Mouse (Mus musculus) limb, embryonic 12.5 days (tissue): Measurements from ENCODE around the gene Tnrc6a. TPM values are rescaled to one million over a fixed set of nuclear protein-coding genes. Genes with fewer than 3 reads are reported as not detected.

Source experiments
- ATAC-seq: fragments of 200-750 bp; cut with Nextera tagmentation; 2 replicates; pipeline ENCODE4 v1.8.0; 2017; ENCODE audit warnings: low read depth, moderate TSS enrichment; ENCODE audit not compliant: insufficient number of reproducible peaks, insufficient read depth, low FRiP score, low TSS enrichment
- H3K27ac ChIP-seq: fragments of 300-500 bp; sonication (generic); 2 replicates; pipeline ENCODE4 v1.5.1; 2016; ENCODE audit warnings: mild to moderate bottlenecking, moderate library complexity
- H3K27me3 ChIP-seq: fragments of 300-500 bp; sonication (generic); 2 replicates; pipeline ENCODE4 v1.6.1; 2016; ENCODE audit warnings: mild to moderate bottlenecking, moderate library complexity
- H3K36me3 ChIP-seq: fragments of 300-500 bp; sonication (generic); 2 replicates; pipeline ENCODE4 v1.6.1; 2016; ENCODE audit warnings: mild to moderate bottlenecking, moderate library complexity
- H3K4me1 ChIP-seq: fragments of 300-500 bp; sonication (generic); replicated peaks from 2 replicates; pipeline ENCODE4 v1.6.1; 2016
- H3K4me2 ChIP-seq: fragments of 300-500 bp; sonication (generic); 2 replicates; pipeline ENCODE4 v1.6.1; 2016; ENCODE audit warnings: mild to moderate bottlenecking, moderate library complexity
- H3K4me3 ChIP-seq: fragments of 300-500 bp; sonication (generic); replicated peaks from 2 replicates; pipeline ENCODE4 v1.5.1; 2016; ENCODE audit warnings: mild to moderate bottlenecking
- H3K9ac ChIP-seq: fragments of 300-500 bp; sonication (generic); replicated peaks from 2 replicates; pipeline ENCODE4 v1.6.1; 2016; ENCODE audit warnings: mild to moderate bottlenecking, moderate library complexity
- H3K9me3 ChIP-seq: fragments of 300-500 bp; sonication (generic); 2 replicates; pipeline ENCODE4 v1.6.1; 2016; ENCODE audit warnings: mild to moderate bottlenecking, moderate library complexity
- WGBS: fragments of 180-500 bp; shearing (Covaris S2); methylation state at CpG from one replicate; pipeline ENCODE4 v1.1.7; 2016; 5-methylcytosine and 5-hydroxymethylcytosine counted together
- polyA plus RNA-seq: library from polyadenylated mRNA; unstranded; fragments of >200 nt; fragmentation: Nextera tagmentation; extraction: Ambion mirVana; gene quantifications from 2 replicates; pipeline ENCODE4 v1.2.1, GENCODE M21; 2016

The Tnrc6a gene
- polyA plus RNA-seq, 1 experiment from 2014 or later, result 81.0 TPM

GRCm38 (mm10) chr7:123126056-123126455, 2.4 kb downstream of the Tnrc6a start:
- H3K36me3 ChIP-seq, result peaks cover 17% of the 10 kb centered on the region
- whole genome bisulfite sequencing, result 63% methylated on average over 4 of the region's 4 CpGs
- H3K27me3 ChIP-seq, result no peaks in the 10 kb centered on the region
- H3K9ac ChIP-seq, result no peak overlapping the region
- H3K27ac ChIP-seq, result no peak overlapping the region
- H3K4me2 ChIP-seq, result no peak overlapping the region
- peaks cover 24% of the 10 kb centered on the region; the same call in 1 of the 2 replicates for H3K4me1 ChIP-seq
- H3K4me3 ChIP-seq, result no peak overlapping the region
- ATAC-seq, result no peak
- no peaks in the 10 kb centered on the region for H3K9me3 ChIP-seq

GRCm38 (mm10) chr7:123127301-123127700, 3.6 kb downstream of the Tnrc6a start:
- Histone ChIP-seq H3K9ac (no peak overlapping the region), H3K36me3 (peaks cover 25% of the 10 kb centered on the region), H3K27me3 (no peaks in the 10 kb centered on the region), H3K4me1 (peaks cover 26% of the 10 kb centered on the region), H3K4me3 (no peak overlapping the region), H3K27ac (no peak overlapping the region), H3K4me2 (no peak overlapping the region), H3K9me3 (no peaks in the 10 kb centered on the region)
- ATAC-seq, result no peak
- WGBS, result 75% methylated on average over 1 of the region's 1 CpGs

- Histone ChIP-seq H3K4me1 (peaks cover 33% of the 10 kb centered on the region), H3K9me3 (no peaks in the 10 kb centered on the region), H3K4me2 (no peak overlapping the region), H3K27me3 (no peaks in the 10 kb centered on the region), H3K4me3 (no peak overlapping the region), H3K36me3 (peaks cover 28% of the 10 kb centered on the region), H3K9ac (no peak overlapping the region), H3K27ac (no peak overlapping the region)
- ATAC-seq, result no peak
- 40% methylated on average over 1 of the region's 1 CpGs for WGBS
These were observed 4.3 kb downstream of the Tnrc6a start for GRCm38 (mm10) chr7:123127981-123128380.

GRCm38 (mm10) chr7:123129061-123129460, 5.4 kb downstream of the Tnrc6a start:
- H3K9me3 ChIP-seq, result no peaks in the 10 kb centered on the region
- H3K4me1 ChIP-seq, result peaks cover 39% of the 10 kb centered on the region
- H3K9ac ChIP-seq, result no peak overlapping the region
- peaks cover 28% of the 10 kb centered on the region for H3K36me3 ChIP-seq
- H3K27ac ChIP-seq, result no peak overlapping the region
- H3K4me2 ChIP-seq, result no peak overlapping the region
- no peaks in the 10 kb centered on the region for H3K27me3 ChIP-seq
- no peak for ATAC-seq
- 89% methylated on average over 2 of the region's 2 CpGs for WGBS
- no peak overlapping the region for H3K4me3 ChIP-seq

GRCm38 (mm10) chr7:123130198-123130597, 6.5 kb downstream of the Tnrc6a start:
- no peak for ATAC-seq
- Histone ChIP-seq H3K4me2 (no peak overlapping the region), H3K9ac (no peak overlapping the region), H3K9me3 (no peaks in the 10 kb centered on the region), H3K27me3 (no peaks in the 10 kb centered on the region), H3K36me3 (peaks cover 28% of the 10 kb centered on the region), H3K4me3 (no peak overlapping the region), H3K27ac (no peak overlapping the region), H3K4me1 (peaks cover 48% of the 10 kb centered on the region)
- 54% methylated on average over 2 of the region's 2 CpGs for WGBS

GRCm38 (mm10) chr7:123132401-123132800, 8.7 kb downstream of the Tnrc6a start:
- no peak for ATAC-seq
- H3K4me2 ChIP-seq, result no peak overlapping the region
- H3K27ac ChIP-seq, result no peak overlapping the region
- H3K4me1 ChIP-seq, result peaks cover 45% of the 10 kb centered on the region
- peaks cover 32% of the 10 kb centered on the region for H3K36me3 ChIP-seq
- no peak overlapping the region for H3K9ac ChIP-seq
- H3K27me3 ChIP-seq, result no peaks in the 10 kb centered on the region
- 75% methylated on average over 2 of the region's 2 CpGs for WGBS
- no peak overlapping the region for H3K4me3 ChIP-seq
- H3K9me3 ChIP-seq, result no peaks in the 10 kb centered on the region

- Histone ChIP-seq H3K4me1 (peaks cover 43% of the 10 kb centered on the region), H3K27me3 (no peaks in the 10 kb centered on the region), H3K36me3 (peaks cover 48% of the 10 kb centered on the region), H3K9me3 (no peaks in the 10 kb centered on the region), H3K4me3 (no peak overlapping the region), H3K27ac (no peak overlapping the region), H3K4me2 (no peak overlapping the region), H3K9ac (no peak overlapping the region)
- WGBS, result 16% methylated on average over 2 of the region's 2 CpGs
- no peak for ATAC-seq
These were observed 11.2 kb downstream of the Tnrc6a start for GRCm38 (mm10) chr7:123134876-123135275.

GRCm38 (mm10) chr7:123135655-123136054, 12.0 kb downstream of the Tnrc6a start:
- ATAC-seq, result no peak
- Histone ChIP-seq H3K27me3 (no peaks in the 10 kb centered on the region), H3K9me3 (no peaks in the 10 kb centered on the region), H3K9ac (no peak overlapping the region), H3K4me3 (no peak overlapping the region), H3K4me2 (no peak overlapping the region), H3K4me1 (peaks cover 36% of the 10 kb centered on the region), H3K27ac (no peak overlapping the region), H3K36me3 (peaks cover 53% of the 10 kb centered on the region)
- 84% methylated on average over 3 of the region's 3 CpGs for WGBS

- Histone ChIP-seq H3K4me2 (no peak overlapping the region), H3K9ac (no peak overlapping the region), H3K27ac (no peak overlapping the region), H3K4me1 (peaks cover 27% of the 10 kb centered on the region), H3K36me3 (peaks cover 51% of the 10 kb centered on the region), H3K27me3 (no peaks in the 10 kb centered on the region), H3K9me3 (no peaks in the 10 kb centered on the region), H3K4me3 (no peak overlapping the region)
- WGBS, result 96% methylated on average over 4 of the region's 4 CpGs
- ATAC-seq, result no peak
These were observed 14.3 kb downstream of the Tnrc6a start for GRCm38 (mm10) chr7:123138001-123138400.

- Histone ChIP-seq H3K4me1 (no peaks in the 10 kb centered on the region), H3K4me3 (no peak overlapping the region), H3K9ac (no peak overlapping the region), H3K27ac (no peak overlapping the region), H3K4me2 (no peak overlapping the region), H3K27me3 (no peaks in the 10 kb centered on the region), H3K9me3 (no peaks in the 10 kb centered on the region), H3K36me3 (peaks cover 60% of the 10 kb centered on the region)
- ATAC-seq, result no peak
- WGBS, result 89% methylated on average over 10 of the region's 10 CpGs
These were observed 22.6 kb downstream of the Tnrc6a start for GRCm38 (mm10) chr7:123146141-123146846.

- H3K27ac ChIP-seq, result no peak overlapping the region
- no peaks in the 10 kb centered on the region for H3K4me1 ChIP-seq
- no peak overlapping the region for H3K4me2 ChIP-seq
- H3K4me3 ChIP-seq, result no peak overlapping the region
- no peaks in the 10 kb centered on the region for H3K27me3 ChIP-seq
- peaks cover 61% of the 10 kb centered on the region for H3K36me3 ChIP-seq
- no peak overlapping the region for H3K9ac ChIP-seq
- no peak for ATAC-seq
- no peaks in the 10 kb centered on the region for H3K9me3 ChIP-seq
- WGBS, result 95% methylated on average over 2 of the region's 2 CpGs
These were observed 24.1 kb downstream of the Tnrc6a start for GRCm38 (mm10) chr7:123147787-123148186.

- no peak overlapping the region for H3K4me3 ChIP-seq
- no peak overlapping the region for H3K4me2 ChIP-seq
- peaks cover 72% of the 10 kb centered on the region for H3K36me3 ChIP-seq
- WGBS, result 89% methylated on average over 9 of the region's 9 CpGs
- no peak for ATAC-seq
- no peaks in the 10 kb centered on the region for H3K4me1 ChIP-seq
- H3K27me3 ChIP-seq, result no peaks in the 10 kb centered on the region
- H3K9ac ChIP-seq, result no peak overlapping the region
- no peak overlapping the region for H3K27ac ChIP-seq
- H3K9me3 ChIP-seq, result no peaks in the 10 kb centered on the region
These were observed 25.2 kb downstream of the Tnrc6a start for GRCm38 (mm10) chr7:123148935-123149334.
